Mouse (Mus musculus): ENCODE measurements around the gene Strip2.
A peak's percentile ranks its signal among the peaks of the same experiment; 100 is the strongest.

Gene Strip2

GRCm38 (mm10) chr6:29916530-29917382, at the start of gene Strip2:
Gene Strip2 (plus strand): TSS chr6:29917012.
- peak; percentile 92 for DNase-seq

- DNase-seq, result no peak
Measured at GRCm38 (mm10) chr6:29868341-29868895, 48.4 kb upstream of the Strip2 start.

DNA sequence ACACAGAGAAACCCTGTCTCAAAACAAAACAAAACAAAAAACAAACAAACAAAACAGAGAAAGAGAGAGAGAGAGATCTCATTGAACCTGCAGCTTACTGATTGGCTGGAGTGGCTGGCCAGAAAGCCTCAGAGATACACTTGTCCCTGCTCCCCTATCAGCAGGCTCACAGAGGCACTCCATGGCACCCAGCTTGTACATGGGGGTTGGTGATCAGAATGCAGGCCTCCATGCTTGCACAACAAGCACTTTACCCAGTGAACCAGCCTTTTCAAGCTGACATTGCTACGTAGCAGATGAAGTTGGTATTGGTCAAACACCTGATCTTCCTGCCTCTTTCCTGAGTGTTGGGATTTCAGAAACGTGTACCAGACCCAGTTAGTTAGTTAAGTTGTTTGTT, 43.2 kb upstream of the Strip2 start:
- no peak for DNase-seq

- DNase-seq, result no peak
Measured at GRCm38 (mm10) chr6:29875576-29875975, 41.2 kb upstream of the Strip2 start.

GRCm38 (mm10) chr6:29876782-29877181, 40.0 kb upstream of the Strip2 start:
- no peak for DNase-seq

DNA sequence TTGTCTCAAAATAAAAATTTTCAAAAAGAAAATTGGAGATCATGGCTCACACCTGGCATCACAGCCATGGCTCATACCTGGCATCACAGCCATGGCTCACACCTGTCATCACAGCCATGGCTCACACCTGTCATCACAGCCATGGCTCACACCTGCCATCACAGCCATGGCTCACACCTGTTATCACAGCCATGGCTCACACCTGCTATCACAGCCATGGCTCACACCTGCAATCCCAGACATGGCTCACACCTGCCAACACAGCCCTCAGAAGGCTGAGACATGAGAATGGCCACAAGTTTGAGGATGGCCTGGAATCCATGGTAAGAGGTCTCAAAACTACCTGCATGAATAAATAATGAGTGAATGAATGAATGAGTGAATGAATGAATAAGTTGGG, 37.2 kb upstream of the Strip2 start:
- DNase-seq, result no peak

GRCm38 (mm10) chr6:29880796-29881195, 36.0 kb upstream of the Strip2 start:
- no peak for DNase-seq

GRCm38 (mm10) chr6:29881936-29882335, 34.9 kb upstream of the Strip2 start:
- DNase-seq, result no peak

- DNase-seq, result no peak
Measured at GRCm38 (mm10) chr6:29882870-29883269, 33.9 kb upstream of the Strip2 start.

GRCm38 (mm10) chr6:29891151-29891550, 25.7 kb upstream of the Strip2 start:
- DNase-seq, result no peak

- no peak for DNase-seq
Measured at GRCm38 (mm10) chr6:29896976-29897375, 19.8 kb upstream of the Strip2 start.

GRCm38 (mm10) chr6:29901450-29901849, 15.4 kb upstream of the Strip2 start:
- DNase-seq, result no peak

GRCm38 (mm10) chr6:29902256-29902655, 14.6 kb upstream of the Strip2 start:
- no peak for DNase-seq

DNA sequence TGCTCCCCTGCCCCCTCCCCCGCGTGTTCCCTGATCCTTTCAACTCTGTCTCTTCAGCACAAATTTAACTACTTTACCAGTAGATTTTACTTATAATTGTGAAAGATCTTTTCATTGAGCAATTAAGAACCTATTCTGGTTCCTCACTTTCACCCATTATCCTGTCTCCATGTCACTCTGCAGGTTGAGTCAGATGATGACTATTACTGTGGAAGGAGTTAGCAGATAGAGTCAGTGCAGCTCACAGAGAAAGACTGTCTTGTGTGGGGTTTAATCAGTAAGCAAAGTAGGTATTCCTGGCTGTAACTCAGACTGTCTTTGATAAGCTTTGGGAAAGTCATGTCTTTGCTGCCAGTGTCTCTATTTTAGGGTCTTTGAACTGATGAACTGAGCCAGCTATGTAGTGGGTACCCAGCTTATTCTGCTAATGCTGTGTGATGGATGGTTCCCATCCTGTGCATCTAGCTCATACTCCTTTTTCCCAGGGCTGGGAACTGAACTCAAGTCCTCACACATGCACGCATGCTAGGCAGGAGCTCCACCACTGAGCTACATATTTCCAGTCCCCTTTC, 13.4 kb upstream of the Strip2 start:
- DNase-seq, result no peak

DNA sequence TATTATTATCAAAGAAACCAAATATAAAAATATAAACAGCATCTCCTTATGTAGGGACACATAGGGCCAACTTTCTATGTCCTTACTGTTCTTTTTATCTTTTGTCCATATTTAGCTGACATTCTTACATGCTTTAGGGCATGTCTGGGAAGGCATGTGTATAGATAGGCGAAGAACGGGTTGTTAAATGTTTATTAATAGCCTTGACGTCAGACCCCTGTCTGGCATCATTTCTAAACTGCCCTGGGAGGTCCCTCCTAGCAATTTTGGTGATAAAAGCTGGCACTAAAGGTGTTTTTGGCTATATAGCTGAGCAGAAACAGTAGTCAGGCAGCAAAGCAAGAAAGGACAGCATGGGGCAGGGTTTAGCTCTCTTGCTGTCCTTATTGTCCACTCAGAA, 12.5 kb upstream of the Strip2 start:
- DNase-seq, result no peak

GRCm38 (mm10) chr6:29910631-29911030, 6.2 kb upstream of the Strip2 start:
- no peak for DNase-seq

GRCm38 (mm10) chr6:29913673-29914072, 3.1 kb upstream of the Strip2 start:
- no peak for DNase-seq

GRCm38 (mm10) chr6:29914136-29914535, 2.7 kb upstream of the Strip2 start:
- DNase-seq, result no peak

DNA sequence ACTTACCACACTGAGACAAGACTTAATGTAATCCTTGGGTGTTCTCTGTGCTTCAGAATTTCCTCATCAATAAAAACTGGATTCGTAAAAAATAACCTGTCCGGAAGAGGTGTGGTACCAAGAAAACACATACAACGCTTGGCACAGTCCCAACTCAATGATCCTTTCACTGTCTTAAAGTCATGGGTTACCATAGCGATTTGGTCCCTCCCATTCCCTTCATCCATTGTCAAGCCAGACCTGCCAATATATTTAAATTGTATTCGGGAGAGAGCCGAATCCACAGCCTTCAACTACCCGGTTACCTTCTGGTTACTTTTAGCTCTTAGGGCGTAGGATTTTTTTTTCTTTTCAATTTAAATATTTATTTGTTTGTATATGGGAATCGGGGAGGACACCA, 976 bp upstream of the Strip2 start:
- no peak for DNase-seq

GRCm38 (mm10) chr6:29917383-29917720, 540 bp downstream of the Strip2 start:
- DNase-seq, result peak; percentile 59

DNA sequence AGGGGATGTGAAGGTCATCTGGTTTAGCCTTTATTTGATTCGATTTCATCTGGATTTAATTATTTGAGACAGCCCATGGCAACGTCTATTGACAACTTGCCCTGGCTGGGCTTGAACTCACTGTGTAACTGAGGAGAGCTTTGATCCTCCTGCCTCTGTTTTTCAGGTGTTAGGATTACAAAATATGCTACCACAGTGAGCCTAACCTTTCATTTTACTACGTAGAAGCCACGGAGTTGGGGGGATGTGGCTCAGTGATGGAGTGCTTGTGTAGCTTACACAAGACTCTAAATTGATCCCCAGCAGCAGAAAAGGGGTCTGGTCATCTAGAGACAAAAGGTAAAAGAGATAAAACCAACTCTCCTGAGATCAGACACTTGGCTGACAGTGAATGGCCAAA, 1.1 kb downstream of the Strip2 start:
- DNase-seq, result no peak

GRCm38 (mm10) chr6:29923501-29923900, 6.7 kb downstream of the Strip2 start:
- DNase-seq, result peak; percentile 85

- no peak for DNase-seq
Measured at GRCm38 (mm10) chr6:29925594-29926219, 8.9 kb downstream of the Strip2 start.

DNA sequence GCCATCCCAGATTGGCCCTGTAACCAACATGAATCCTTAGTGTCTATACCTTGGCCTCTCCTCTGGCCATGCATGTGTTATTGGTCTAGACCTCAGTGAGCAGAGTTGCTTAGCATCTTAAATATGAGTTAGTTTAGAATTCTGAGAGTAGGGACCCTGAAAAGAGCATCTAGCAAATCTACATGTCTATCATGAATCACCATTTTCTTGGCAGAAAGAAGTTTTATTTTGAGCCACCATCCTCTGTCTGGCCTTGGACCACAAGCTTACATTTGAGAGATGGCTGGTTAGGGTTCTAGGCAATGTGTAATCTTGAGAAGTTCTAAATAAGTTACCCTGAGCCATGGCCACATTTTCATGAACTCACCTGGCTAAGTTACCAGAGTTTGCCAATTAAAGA, 13.3 kb downstream of the Strip2 start:
- DNase-seq, result no peak
